Mouse (Mus musculus): ENCODE results near the gene Siah3.

DNA sequence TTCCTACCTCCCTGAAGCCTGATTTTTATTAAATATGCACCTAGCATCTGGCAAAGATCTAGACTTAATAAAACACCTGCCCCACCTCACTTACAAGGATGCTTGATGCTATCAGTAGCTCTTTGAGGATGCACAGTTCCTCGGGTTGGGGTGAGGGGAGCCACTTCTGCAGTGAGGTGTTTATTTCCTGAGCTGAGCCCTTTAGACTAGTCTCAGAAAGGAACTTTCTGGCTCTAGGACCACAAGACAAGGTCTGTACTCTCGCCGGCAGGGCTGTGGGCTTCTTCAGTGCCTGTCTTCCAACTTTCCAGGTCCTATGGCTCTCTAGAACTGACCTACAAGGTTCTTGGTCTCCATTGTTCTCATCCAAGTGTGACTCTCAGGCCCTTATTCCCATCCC is 50.5 kb downstream of the Siah3 start:
- no peak for TF ChIP-seq POLR2A (IDR thresholded peaks at IDR 0.05; ENCODE audit: borderline replicate concordance, extremely low read depth, insufficient read depth, insufficient read length, poor library complexity, severe bottlenecking)
- no peak for TF ChIP-seq CTCF (IDR thresholded peaks at IDR 0.05; ENCODE audit: borderline replicate concordance, extremely low read depth, insufficient read depth, insufficient read length)

Data from brain, embryonic 14.5 days (tissue).